Mouse (Mus musculus) erythroblast, adult 5-6 weeks (primary cell): Measurements from ENCODE around the gene Gm20388. TPM values are rescaled to one million over a fixed set of nuclear protein-coding genes. Genes with fewer than 3 reads are reported as not detected.
"Not testable (repeated sequence)": the region's sequence is repeated elsewhere in the genome, so short reads cannot be mapped to it uniquely, and the experiment has no call there.

Experiments used
- ATAC-seq: replicated peaks from 2 replicates; pipeline ENCODE4 v1.8.0; 2016; ENCODE audit warnings: moderate number of reproducible peaks, mild to moderate bottlenecking, moderate TSS enrichment, inconsistent platforms; ENCODE audit not compliant: poor library complexity, low FRiP score, severe bottlenecking
- total RNA-seq, 2 experiments: library from RNA; stranded (forward) in 1 of 2; stranded (reverse) in 1 of 2; fragments of 150-400 nt in 1 of 2; fragments of 200-764, 138-1000 nt in 1 of 2; gene quantifications; 2 replicates each; pipeline versions ENCODE4 v1.2.3 to v1.2.4; 2015 to 2017; ENCODE audit warnings: low replicate concordance in 2 of 2

Gm20388 gene
- total RNA-seq, 2 experiments from 2014 or later: 2.9 to 7.8 TPM

DNA sequence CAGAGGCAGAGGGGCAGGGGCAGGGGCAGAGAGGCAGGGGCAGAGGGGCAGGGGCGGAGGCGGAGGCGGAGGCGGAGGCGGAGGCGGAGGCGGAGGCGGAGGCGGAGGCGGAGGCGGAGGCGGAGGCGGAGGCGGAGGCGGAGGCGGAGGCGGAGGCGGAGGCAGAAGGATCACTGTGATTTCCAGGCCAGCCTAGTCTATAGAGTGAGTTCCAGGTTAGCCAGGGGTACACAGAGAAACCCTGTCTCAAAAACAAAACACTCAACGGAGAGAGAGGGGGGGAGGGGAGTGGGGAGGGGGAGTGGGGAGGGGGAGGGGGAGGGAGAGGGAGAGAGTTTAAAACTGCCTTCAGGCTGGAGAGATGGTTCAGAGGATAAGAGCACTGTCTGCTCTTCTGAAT is 1408.1 kb downstream of the Gm20388 start:
- ATAC-seq: not testable (repeated sequence)

DNA sequence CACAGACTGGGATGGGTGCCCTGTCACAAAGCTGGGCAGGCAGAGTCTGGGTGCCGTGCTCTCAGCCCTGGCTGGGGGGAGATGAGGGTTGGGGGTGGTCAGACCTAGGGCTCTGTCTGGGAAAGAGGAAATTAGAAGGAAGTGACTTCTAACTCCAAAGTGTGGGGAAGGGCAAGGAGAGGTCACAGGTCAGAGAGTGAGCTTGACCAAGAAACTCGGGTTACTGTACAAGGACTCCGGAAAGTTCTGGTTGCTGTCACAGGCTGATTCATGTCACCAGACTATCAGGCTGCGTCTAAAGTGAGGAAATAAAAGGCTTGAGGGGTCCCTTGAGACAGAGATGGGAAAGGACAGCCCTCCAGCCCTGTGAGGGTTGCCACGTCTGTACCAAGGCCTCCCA is 1408.8 kb downstream of the Gm20388 start:
- ATAC-seq: no peak

DNA sequence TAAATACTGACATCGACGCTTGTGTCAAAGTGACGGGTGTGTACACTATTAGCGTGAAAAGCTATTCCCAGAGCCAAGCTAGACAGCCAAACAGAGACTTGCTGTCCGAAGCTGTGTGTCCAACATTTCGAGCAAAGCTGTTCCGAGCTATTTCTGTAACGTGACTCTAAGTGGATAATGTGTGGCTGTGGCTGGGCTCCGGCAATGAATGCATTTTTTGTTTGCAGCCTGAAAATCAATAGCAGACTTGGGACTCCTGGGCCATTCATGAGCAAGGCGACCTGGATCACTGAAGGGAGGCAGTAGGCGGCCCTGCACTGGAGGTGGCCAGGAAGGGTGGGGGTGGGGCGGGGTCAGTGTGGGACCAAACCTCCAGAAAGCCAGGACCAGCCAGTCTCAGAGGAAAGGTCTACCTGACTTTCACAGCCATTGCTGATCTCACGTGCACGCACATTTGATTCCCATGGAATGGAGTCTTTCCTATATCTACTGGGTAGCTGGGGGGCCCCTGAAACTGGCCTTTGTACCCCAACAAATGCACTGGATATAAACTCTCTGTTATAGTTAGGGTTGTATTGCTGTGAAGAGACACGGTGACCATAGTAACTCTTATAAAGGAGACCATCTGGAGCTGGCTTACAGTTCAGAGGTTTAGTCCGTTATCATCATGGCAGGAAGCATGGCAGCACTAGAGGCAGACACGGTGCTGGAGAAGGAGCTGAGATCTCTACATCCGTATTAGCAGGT is 1415.7 kb downstream of the Gm20388 start:
- ATAC-seq: no peak

DNA sequence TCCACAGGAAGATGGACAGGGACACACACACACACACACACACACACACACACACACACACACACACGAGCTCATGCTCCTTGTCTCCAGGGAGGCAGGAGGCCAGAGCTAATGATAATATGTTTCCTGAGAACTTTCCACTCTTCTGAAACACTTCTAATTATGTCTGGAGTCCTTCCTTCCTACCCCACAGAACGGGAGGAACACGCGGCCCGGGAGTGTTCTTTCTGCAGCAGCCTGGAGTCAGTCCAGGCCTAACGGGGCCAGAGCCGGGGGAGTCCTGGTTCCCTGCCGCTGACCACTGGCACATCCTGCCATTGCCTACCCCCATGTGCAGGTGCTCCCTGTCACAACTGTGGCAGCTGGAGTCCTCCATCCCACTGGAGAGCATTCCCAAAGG is 1421.8 kb downstream of the Gm20388 start:
- ATAC-seq: no peak

DNA sequence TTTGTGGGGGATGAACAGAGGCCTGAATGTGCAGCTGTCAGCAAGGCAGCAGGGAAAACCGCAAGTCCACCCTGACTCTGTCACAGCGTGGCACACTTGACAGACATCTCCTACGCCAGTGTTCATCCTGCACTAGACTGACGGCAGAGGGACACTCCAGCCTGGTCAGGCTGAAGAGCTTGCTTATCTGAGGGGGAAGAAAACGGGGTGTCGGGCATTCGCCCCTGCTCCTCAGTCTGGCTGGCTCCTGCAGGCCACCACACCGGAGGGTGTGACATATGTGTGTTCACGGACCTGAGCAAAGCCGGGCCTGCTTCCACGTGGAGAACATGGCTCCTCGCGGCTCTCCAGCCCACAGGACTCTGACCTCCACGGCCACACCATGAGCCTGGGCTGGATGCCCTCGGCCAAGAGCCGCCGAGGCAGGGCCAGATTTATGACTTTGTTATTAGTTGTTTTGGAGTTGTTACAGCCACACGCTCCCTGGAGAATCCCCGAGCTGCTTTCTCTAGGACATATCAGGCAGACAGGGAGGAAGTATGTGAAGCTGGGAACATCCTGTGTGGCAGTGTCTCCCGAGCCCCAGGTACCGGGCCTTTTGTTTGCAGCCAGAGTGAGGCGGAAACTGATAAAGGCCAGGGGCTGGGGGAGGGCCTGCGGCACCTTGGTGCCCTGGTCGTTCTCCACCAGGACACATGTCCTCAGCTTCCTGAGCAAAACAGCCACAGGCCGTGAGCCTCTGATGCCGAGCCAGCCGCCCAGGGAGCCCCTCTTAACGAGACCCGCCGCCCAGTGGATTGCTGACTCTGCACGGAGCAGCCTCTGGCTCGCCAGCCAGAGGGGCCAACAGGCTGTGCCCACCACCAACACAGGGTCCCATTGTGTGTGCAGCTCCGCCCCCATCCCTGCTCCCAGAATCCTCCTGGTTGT is 1424.1 kb downstream of the Gm20388 start:
- ATAC-seq: no peak

DNA sequence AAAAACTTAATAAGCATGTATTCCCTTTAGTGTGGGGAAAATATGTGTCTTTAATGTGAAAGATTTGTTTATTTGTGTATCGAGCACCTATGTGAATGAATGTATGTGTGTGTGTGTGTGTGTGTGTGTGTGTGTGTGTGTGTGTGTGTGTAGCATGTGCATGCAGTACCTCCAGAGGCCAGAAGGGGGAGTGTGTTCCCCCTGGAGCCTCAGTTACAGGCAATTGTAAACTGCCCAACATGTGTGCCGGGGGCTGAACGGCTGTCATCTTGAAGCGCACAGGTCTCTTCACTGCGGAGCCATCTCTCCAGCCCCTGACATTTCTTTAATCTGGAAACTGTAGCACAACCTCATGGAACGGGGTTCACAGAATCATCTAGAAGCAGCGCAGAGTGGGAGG is 1425.0 kb downstream of the Gm20388 start:
- ATAC-seq: no peak

DNA sequence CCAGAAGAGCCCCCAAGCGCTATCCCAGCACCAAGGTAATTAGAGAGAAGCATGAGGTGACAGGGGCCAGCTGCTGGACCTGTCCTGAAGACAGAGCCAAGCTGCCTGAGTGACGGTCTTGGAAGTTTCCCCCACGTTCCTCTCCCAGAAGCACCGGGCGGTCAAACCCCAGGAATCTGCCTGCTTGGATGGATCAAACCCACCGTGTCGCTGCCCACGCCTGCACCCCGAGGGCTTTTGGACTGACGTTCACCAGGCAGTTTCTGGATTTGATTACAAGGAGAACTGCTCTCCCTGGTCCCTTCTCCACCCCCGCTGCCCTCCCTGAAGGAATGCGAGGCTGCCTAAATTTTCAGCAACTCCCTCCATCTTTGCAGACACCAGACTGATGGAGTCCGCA is 1432.3 kb downstream of the Gm20388 start:
- no peak for ATAC-seq

DNA sequence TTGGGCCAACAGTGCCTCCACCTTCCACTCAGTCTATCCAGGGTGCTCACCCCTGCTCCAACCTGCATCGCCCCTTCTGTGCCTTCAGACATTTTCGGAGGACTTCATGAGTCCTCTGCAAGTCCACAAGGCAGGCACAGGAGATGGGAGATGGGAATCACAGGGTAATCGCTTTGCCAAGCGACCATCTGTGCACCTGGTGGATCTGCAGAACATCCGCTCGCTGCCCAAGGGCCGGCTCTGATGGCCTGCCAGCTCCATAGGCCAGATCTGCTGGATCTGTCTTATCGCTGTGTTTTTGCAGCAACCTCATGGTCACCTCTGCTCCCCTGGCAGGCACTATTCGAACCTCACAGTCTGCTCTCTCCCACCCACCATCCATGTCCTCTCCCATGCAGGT is 1433.8 kb downstream of the Gm20388 start:
- ATAC-seq: no peak

DNA sequence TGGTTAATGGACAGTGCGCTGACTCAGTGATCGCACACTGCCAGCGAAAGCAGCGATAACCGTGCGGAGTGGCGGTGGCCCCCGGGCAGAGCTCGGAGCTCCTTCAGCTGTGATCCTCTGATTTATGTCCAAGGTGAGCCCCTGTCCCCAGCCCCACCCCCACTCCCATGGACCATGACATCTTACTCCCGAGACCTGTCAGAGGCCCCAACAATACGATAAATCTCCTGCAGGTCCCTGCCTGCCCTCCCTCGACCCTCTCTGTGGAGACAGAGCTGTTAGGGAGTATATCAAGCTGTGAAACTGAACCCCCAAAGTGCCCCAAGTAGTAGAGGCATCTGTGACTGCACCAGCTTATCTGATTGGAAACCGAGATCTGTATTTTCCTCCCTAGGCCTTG is 1435.5 kb downstream of the Gm20388 start:
- ATAC-seq: no peak

DNA sequence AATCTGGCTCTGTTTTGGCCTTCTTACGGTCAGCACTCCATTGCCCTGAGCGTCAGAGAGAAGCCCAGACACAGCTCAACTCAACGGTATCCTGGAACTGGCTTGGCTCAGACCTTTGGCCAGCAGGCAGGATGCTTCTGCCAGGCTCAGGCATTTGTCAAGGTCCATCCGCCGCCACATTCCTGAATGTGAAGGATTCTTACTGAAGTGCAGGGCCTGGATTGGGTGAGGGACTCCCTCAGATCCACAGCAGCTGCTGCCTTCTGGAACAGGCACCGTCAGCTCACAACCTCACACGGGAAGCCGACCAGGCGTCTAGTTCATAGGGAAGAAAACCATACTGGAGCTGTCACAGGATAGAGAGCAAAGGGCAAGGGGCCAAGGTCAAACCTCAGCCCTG is 1436.2 kb downstream of the Gm20388 start:
- ATAC-seq: no peak

DNA sequence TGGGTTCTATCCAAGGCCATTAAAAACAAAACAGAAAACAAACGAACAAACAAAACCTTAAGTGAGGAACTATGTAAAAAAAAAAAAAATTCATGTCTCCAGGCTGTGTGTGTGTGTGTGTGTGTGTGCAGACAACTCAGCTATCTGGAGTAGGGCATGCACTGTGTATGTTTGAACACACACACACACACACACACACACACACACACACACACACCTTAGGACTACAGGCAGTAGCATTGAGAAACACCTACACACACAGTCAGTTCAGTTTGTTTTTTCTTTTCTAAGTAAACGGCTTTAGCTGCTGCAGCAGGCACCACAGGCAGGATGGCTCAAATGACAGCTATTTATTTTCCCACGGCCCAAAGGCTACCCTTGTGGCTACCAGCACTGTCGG is 1438.4 kb downstream of the Gm20388 start:
- ATAC-seq: no peak

DNA sequence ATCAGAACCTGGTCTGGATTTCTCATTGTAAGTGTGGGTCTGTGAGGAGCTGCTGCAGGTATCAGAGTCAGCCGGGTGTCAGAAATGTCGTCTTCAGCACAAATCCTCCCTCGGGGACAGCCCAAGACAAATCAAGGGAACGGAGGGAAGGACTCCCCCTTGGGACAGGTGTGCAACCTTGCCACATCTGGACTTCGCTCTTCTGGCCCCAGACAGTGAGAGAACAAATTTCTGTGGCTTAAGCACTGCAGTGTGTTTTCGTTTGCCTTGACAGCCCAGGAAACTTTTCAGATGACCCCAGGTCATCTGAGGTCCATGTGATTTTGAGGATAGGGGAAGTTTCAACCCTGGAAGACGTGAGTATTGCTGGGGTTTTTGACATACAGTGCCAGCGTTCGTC is 1440.2 kb downstream of the Gm20388 start:
- no peak for ATAC-seq

DNA sequence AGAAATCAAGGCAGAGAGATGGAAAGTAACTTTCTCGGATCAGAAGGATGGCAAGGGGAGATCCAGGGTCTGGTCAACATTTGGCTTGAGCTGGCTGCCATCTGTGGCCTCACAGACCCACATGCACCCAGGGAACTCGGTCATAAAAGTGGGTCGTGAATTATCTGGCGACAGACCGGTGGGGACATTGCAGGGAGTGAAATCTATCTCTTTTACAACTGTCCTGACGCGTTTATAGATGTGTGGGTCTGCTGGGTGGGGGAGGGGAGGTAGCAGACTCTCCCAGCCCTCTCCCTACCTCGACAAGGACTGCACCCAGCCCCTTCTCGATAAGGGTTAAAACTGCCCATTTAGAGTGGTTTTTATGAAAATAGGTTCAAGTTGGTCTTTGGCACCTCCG is 1444.2 kb downstream of the Gm20388 start:
- ATAC-seq: no peak

DNA sequence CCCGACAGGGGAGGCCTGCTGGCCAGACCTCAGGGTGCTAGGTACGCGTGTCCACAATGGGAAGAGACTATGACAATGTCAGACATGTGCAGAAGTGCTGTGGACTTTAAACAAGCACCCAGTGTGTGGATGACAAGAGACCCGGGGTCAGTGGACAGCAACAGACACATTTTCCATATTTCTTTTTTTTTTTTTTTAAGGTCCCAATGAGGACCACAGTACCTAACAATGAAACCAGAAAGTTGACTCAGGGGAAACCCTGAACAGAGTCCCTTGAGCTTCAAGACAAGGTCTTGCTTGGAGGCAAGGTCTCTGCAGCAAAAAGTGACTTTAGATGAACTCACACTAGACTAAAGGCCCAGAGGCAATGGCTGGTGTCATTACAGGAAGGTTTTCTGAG is 1446.8 kb downstream of the Gm20388 start:
- ATAC-seq: no peak

DNA sequence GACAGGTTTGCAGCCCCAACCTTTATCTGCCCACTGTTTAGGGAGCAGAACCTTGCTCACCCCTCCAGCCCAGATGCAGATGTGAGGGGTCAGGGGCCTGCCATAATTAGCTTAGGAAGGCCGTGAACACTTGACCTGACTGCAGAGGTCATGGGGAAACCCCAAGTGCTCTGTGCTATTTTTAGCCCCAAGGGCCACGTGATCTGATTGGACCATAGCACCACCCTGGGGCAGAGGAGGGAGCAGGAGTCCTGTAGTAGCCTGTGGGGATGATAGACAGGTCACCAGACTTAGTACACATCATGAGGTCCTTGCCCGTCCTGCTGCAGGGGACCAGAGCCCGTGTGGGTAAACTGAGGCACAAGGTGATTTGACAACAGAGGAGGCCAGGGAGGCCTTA is 1448.0 kb downstream of the Gm20388 start:
- ATAC-seq: no peak

DNA sequence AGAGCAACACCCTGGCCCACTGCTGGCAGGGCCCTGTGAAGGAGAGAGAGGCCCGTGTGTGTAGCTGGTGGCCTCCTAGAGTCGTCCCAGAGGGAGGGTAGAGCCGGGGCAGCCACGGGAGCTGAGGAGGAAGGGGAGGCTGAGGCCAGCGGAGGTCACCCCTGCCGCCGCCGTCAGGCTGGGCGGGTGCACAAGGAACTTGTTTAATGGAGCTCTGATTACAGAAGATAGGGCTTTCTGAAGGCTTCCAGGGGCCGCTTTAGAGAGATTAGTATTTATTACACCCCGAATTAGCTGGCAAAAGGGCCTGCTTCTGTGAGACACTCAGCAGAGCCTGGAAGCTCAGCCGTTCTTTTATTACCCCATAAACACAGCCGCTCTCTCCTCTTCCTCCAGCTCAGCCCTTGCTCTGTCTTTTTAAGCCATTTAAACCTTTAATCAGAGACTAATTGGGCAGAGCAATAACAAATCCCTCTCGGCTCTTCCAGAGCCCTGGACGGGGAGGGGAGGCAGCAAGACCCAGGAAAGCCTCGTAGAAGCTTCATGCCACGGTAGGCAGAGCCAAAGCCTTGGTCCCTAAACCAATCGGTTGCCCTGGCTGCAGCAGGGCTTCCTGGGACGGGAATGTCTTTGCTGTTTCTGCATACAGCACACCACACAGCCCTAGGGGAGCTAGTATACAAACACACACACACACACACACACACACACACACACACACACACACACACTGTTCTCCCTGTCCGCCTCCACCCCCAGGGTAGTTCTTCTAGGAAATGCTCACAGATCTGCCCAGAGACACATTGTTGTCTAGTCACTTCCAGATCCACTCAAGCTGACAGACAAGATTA is 1448.7 kb downstream of the Gm20388 start:
- no peak for ATAC-seq

DNA sequence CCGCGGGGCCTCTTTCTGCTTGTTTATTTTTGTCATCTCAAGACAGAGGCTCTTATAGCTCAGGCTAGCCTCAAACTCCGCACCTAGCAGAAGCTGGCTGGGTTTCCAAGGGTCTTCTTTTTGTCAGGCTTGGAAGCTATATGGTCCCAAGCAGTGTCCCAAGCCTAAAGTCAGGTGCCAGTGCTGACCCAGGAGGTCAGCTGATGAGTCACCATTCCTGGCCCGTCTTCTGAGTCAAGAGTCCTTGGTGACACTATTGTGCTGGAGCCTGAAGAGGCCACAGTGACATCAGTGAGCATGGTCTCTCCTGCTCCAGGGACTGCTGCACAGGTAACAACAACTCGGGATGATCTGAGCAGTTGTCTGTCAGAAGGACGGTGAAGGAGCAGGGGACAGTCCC is 1449.4 kb downstream of the Gm20388 start:
- no peak for ATAC-seq

DNA sequence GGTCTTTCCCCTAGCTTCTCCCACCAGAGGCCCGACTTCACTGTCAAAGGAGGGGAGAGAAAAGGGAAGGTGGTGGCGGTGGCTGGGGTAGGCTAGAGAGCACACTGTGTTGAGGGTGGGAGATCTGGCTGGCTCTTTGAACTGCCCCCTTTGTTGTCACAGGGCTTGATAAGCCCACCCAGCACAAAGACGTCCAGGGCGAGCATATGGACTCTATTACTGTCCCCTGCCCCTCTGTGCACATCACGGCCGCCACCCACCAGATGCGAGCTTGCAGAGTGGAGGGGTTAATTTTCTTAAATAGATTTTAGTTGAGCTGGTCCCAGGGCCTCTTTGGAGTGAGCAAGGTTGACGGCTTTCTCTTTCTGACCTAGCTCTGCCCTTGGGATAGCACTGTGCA is 1450.5 kb downstream of the Gm20388 start:
- no peak for ATAC-seq

DNA sequence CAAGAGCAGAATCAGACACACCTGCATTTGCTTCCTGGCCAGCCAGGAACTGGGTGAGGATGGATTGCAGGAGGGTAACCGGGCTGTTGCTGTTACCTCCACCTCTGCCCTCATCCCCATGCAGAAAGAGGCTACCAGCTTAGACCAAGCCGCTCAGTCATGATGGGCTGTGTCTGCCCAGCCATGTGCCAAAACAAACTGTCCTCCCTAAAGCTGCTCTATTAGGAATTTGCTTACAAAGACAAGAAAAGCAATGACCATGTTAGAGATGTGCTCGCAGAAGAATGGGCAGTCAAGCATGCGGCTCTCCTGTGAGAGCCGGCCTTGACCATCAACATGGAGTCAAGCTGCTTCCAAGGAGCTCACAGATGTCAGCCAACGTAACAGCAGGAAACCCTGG is 1454.0 kb downstream of the Gm20388 start:
- no peak for ATAC-seq

DNA sequence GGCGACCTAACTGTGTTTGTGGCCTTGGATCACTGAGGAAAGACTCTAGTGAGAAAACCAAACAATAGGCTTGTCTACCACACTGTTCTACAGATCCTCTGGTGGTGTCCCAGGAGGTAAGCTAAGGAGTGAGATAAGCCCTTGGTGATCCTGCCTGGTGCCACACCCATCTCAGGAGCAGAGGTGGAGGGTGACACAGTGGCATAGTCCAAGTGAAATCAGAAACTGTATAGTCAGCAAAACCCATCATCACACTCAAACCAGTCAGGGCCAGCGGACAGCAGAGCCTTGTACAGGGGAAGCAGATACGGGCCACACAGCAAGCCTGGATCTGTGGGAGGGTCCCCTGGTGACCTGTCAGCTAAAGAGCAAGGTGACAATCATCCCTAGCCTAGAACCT is 1454.5 kb downstream of the Gm20388 start:
- ATAC-seq: no peak
